Mouse (Mus musculus): ENCODE data around the gene Rfx8. TPM values are rescaled to one million over a fixed set of nuclear protein-coding genes. Genes with fewer than 3 reads are reported as not detected.

Rfx8 gene
- polyA plus RNA-seq, 1 experiment = 0.08 TPM

- Histone ChIP-seq H3K4me1 (ENCODE audit: control insufficient read depth, insufficient read depth, insufficient read length) (no peaks in the 10 kb centered on the region), H3K27me3 (ENCODE audit: control insufficient read depth, insufficient read depth, low read length) (no peaks in the 10 kb centered on the region), H3K4me3 (ENCODE audit: extremely low read depth, insufficient read depth, insufficient read length) (no peak overlapping the region), H3K36me3 (ENCODE audit: control insufficient read depth, insufficient read depth, low read length) (no peaks in the 10 kb centered on the region), H3K27ac (ENCODE audit: insufficient read depth, low read length) (no peak overlapping the region)
- TF ChIP-seq POLR2A (IDR thresholded peaks at IDR 0.05; ENCODE audit: low read depth, low read length) = no peak
- TF ChIP-seq CTCF (IDR thresholded peaks at IDR 0.05; ENCODE audit: extremely low read depth, insufficient read depth, insufficient read length, insufficient replicate concordance) = peak; percentile 28; the same call in 1 of the 2 replicates
- peak; percentile 42 to 61 for DNase-seq (ENCODE audit: low read depth in 1 of 2, low spot score in 2 of 2)
- WGBS = 0% methylated on average over 1 of the region's 1 CpGs
Observed at GRCm38 (mm10) chr1:39685841-39686240, 35.0 kb downstream of the Rfx8 start.

GRCm38 (mm10) chr1:39681638-39682037 lies 39.2 kb downstream of the Rfx8 start:
- 95% methylated on average over 5 of the region's 5 CpGs for WGBS
- Histone ChIP-seq H3K4me3 (ENCODE audit: extremely low read depth, insufficient read depth, insufficient read length) (no peak overlapping the region), H3K27ac (ENCODE audit: insufficient read depth, low read length) (no peak overlapping the region), H3K4me1 (ENCODE audit: control insufficient read depth, insufficient read depth, insufficient read length) (no peaks in the 10 kb centered on the region), H3K27me3 (ENCODE audit: control insufficient read depth, insufficient read depth, low read length) (no peaks in the 10 kb centered on the region), H3K36me3 (ENCODE audit: control insufficient read depth, insufficient read depth, low read length) (no peaks in the 10 kb centered on the region)
- TF ChIP-seq CTCF (IDR thresholded peaks at IDR 0.05; ENCODE audit: extremely low read depth, insufficient read depth, insufficient read length, insufficient replicate concordance) (no peak), POLR2A (IDR thresholded peaks at IDR 0.05; ENCODE audit: low read depth, low read length) (no peak)
- DNase-seq (ENCODE audit: low read depth in 1 of 2, low spot score in 2 of 2) = no peak

- TF ChIP-seq CTCF (IDR thresholded peaks at IDR 0.05; ENCODE audit: extremely low read depth, insufficient read depth, insufficient read length, insufficient replicate concordance) (peak; percentile 3; the same call in 1 of the 2 replicates), POLR2A (IDR thresholded peaks at IDR 0.05; ENCODE audit: low read depth, low read length) (no peak)
- no peaks in the 10 kb centered on the region for H3K36me3 ChIP-seq (ENCODE audit: control insufficient read depth, insufficient read depth, low read length)
- WGBS = 74% methylated on average over 6 of the region's 6 CpGs
- no peaks in the 10 kb centered on the region for H3K4me1 ChIP-seq (ENCODE audit: control insufficient read depth, insufficient read depth, insufficient read length)
- H3K27me3 ChIP-seq (ENCODE audit: control insufficient read depth, insufficient read depth, low read length) = no peaks in the 10 kb centered on the region
- no peak overlapping the region for H3K4me3 ChIP-seq (ENCODE audit: extremely low read depth, insufficient read depth, insufficient read length)
- H3K27ac ChIP-seq (ENCODE audit: insufficient read depth, low read length) = no peak overlapping the region
- DNase-seq (ENCODE audit: low read depth in 1 of 2, low spot score in 2 of 2) = no peak
Observed at GRCm38 (mm10) chr1:39680546-39680945, 40.3 kb downstream of the Rfx8 start.

GRCm38 (mm10) chr1:39678883-39679282 lies 41.9 kb downstream of the Rfx8 start:
- no peaks in the 10 kb centered on the region for H3K27me3 ChIP-seq (ENCODE audit: control insufficient read depth, insufficient read depth, low read length)
- no peak overlapping the region for H3K27ac ChIP-seq (ENCODE audit: insufficient read depth, low read length)
- no peaks in the 10 kb centered on the region for H3K36me3 ChIP-seq (ENCODE audit: control insufficient read depth, insufficient read depth, low read length)
- H3K4me1 ChIP-seq (ENCODE audit: control insufficient read depth, insufficient read depth, insufficient read length) = no peaks in the 10 kb centered on the region
- H3K4me3 ChIP-seq (ENCODE audit: extremely low read depth, insufficient read depth, insufficient read length) = no peak overlapping the region
- WGBS = 90% methylated on average over 8 of the region's 8 CpGs
- DNase-seq (ENCODE audit: low read depth in 1 of 2, low spot score in 2 of 2) = no peak
- TF ChIP-seq POLR2A (IDR thresholded peaks at IDR 0.05; ENCODE audit: low read depth, low read length) (no peak), CTCF (IDR thresholded peaks at IDR 0.05; ENCODE audit: extremely low read depth, insufficient read depth, insufficient read length, insufficient replicate concordance) (no peak)

- H3K4me1 ChIP-seq (ENCODE audit: control insufficient read depth, insufficient read depth, insufficient read length) = no peaks in the 10 kb centered on the region
- H3K4me3 ChIP-seq (ENCODE audit: extremely low read depth, insufficient read depth, insufficient read length) = no peak overlapping the region
- TF ChIP-seq CTCF (IDR thresholded peaks at IDR 0.05; ENCODE audit: extremely low read depth, insufficient read depth, insufficient read length, insufficient replicate concordance) (no peak), POLR2A (IDR thresholded peaks at IDR 0.05; ENCODE audit: low read depth, low read length) (no peak)
- H3K27ac ChIP-seq (ENCODE audit: insufficient read depth, low read length) = no peak overlapping the region
- WGBS = 80% methylated on average over 5 of the region's 5 CpGs
- no peaks in the 10 kb centered on the region for H3K36me3 ChIP-seq (ENCODE audit: control insufficient read depth, insufficient read depth, low read length)
- no peaks in the 10 kb centered on the region for H3K27me3 ChIP-seq (ENCODE audit: control insufficient read depth, insufficient read depth, low read length)
- DNase-seq (ENCODE audit: low read depth in 1 of 2, low spot score in 2 of 2) = no peak
Observed at GRCm38 (mm10) chr1:39676221-39676876, 44.4 kb downstream of the Rfx8 start.

- TF ChIP-seq CTCF (IDR thresholded peaks at IDR 0.05; ENCODE audit: extremely low read depth, insufficient read depth, insufficient read length, insufficient replicate concordance) = no peak
- TF ChIP-seq POLR2A (IDR thresholded peaks at IDR 0.05; ENCODE audit: low read depth, low read length) = no peak
- Histone ChIP-seq H3K4me1 (ENCODE audit: control insufficient read depth, insufficient read depth, insufficient read length) (no peaks in the 10 kb centered on the region), H3K36me3 (ENCODE audit: control insufficient read depth, insufficient read depth, low read length) (no peaks in the 10 kb centered on the region), H3K27me3 (ENCODE audit: control insufficient read depth, insufficient read depth, low read length) (no peaks in the 10 kb centered on the region), H3K4me3 (ENCODE audit: extremely low read depth, insufficient read depth, insufficient read length) (no peak overlapping the region), H3K27ac (ENCODE audit: insufficient read depth, low read length) (no peak overlapping the region)
- 91% methylated on average over 9 of the region's 9 CpGs for WGBS
- no peak for DNase-seq (ENCODE audit: low read depth in 1 of 2, low spot score in 2 of 2)
Observed at GRCm38 (mm10) chr1:39672362-39673105, 48.3 kb downstream of the Rfx8 start.
